Mouse (Mus musculus) erythroblast, embryonic 14.5 days (primary cell): Measurements from ENCODE around the gene Prep.

Experiments used
- GATA1 ChIP-seq: IDR thresholded peaks from 2 replicates; pipeline ENCODE4 v1.6.1; 2012; ENCODE audit warnings: low read length, inconsistent platforms, mixed read lengths
- TAL1 ChIP-seq: IDR thresholded peaks from 3 replicates; pipeline ENCODE4 v1.6.1; 2012; ENCODE audit warnings: low read length, inconsistent platforms, mixed read lengths

- TF ChIP-seq GATA1 (no peak), TAL1 (no peak)
These were observed 19.6 kb downstream of the Prep start for GRCm38 (mm10) chr10:45086637-45087036.
